Mouse (Mus musculus) gastrocnemius, postnatal 4 days (tissue): ENCODE measurements at regions not wholly inside any gene's neighbourhood (a gene's known extent, or its start where the extent isn't known, plus 50 kb on each side); places are given as distances from the start of the nearest gene placed in this dataset.

ENCODE experiments used
- DNase-seq, 2 experiments: peaks; one replicate each; pipeline ENCODE4 v3.0.0; 2021 to 2022; ENCODE audit warnings: low spot score in 2 of 2, mixed read lengths in 2 of 2

DNA sequence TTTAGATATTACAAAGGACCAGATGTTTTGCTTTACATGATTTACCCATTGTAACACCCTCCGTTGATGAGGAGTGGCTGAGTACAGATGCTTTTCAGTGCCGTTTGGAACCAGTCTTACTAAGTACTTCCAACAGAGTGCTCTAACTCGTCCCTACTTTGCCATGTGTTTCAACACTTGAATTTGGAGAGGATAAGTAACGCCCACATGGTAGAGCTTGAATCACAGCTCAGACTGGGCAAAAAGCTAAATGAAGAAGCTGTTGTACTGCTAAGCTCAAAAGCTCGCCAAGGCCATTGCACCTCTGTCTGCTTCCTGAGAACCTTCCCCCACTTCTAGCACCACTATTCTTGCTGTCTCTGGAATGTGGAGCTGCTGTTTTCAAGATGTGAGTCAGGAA, 471.1 kb downstream of the Nfib start:
- no peak for DNase-seq

DNA sequence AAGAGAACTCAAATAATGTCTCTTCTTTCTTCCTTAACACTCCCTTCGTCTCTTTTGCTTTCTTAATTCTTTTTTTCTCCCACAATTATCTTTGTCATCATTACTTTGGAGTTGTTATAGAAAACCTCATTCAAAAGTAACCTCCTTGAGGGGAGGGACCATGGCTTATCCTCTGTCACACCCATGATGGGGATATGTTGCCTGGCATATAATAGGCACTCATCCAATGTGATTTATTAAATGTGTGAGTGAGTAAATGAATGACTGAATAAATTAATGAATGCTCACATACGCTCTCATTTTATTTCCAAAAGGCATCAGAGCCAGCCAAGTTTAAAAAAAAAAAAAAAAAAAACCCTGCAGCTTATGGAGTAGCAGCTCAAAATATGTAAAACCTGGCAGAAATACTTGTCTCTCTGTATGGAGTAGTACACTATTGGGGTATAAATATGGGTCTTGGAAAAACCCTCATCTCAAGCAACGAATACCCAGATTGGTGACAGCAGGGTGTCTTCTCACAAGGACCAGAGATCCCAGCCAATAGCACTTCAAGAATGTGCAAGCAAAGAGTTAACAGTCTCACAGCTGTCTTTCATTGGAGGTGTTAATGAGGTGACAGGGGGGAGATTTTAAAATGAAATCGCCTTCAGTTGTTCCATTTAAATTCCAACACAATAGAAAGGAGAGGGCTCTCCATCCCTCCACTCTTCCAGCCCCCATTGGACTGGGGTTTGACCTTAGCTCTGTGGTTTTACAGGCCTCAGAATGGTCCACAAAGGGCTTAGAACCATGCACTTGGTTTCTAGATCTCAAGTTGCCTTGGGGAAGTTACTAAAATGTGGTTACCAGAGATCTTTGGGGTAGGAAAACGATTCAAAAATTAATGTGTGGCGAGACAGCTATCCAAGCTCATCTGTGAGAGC, 479.1 kb downstream of the Nfib start:
- no peak for DNase-seq

DNA sequence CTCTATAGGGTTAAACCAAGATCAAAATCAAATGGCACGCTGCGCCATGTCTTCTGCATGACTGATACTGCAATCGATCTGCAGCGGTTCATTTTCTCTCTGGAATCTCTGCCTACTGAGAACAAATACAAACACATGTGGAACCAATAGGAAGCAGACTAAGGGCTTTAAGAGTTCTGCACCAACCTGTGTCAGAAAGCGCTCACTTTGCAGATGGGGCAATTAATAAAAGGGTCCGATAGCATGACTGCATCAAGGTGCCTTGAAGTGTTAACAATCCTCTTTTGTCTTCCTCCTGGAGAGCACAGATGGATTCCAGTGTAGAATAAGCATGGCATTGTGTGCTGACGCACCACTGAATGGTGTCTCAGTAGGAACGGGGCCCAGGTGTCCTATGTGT, 484.8 kb downstream of the Nfib start:
- no peak for DNase-seq

DNA sequence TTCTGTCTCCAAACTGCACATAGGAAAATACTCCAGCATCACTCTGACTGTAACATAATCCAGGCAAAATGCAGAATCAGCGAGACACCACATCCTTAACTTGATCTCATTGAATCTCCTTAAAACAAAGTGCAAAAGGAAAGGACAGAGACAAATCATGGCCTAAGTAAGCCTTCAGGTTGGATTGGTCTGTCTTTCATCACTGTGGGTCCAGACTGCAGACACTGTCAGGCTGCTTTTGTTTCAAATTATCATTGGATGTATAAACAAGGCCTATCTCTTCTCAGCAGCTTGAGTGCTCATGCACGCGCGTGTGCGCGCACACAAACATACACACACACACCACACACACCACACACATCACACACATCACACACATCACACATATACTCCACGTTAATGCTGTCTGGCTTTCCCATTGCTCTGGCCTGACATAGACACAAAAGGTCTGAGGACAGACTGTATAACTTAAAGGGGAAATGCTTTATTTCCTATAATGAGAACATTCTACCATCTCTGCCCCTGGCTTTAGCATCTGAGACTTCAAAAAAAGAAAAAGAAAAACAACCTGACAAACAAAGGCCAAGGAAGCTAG, 485.3 kb downstream of the Nfib start:
- no peak for DNase-seq

DNA sequence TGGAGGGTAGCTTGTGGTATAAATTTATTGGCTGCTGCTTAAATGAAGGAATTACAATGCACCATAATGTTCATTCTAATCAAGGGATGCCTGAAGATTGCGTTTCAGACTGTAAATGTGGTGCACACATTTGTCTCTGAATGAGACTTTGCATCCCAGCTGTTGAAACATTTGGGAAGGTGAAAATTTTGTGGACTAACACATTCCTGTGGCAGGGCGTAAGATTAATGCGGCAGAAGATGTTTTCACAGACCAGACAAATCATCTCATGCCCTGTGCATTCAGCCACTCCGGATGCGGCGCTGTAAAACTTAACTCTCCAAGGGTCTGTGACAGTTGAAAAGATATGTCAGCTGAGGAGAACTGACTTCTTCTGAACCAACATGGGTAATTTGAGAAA, 486.9 kb downstream of the Nfib start:
- no peak for DNase-seq

DNA sequence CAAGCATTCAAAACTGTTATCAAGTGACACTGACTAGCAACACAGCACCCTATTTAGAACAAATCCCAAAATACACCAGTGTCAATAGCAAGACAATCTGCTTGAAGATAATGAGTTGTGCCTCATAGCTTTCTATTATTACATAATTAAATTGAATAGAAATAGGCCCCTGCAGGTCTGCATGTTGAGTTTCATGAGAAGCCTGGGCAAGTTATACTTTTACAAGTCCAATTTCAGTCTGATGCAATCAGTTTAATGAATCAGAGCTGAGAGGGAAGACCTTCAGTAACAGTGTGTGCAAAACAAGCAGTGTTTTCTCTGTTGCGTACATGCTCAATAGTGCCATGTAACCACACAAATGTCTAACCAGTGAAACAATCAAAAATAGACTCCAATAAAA, 498.5 kb downstream of the Nfib start:
- no peak for DNase-seq

DNA sequence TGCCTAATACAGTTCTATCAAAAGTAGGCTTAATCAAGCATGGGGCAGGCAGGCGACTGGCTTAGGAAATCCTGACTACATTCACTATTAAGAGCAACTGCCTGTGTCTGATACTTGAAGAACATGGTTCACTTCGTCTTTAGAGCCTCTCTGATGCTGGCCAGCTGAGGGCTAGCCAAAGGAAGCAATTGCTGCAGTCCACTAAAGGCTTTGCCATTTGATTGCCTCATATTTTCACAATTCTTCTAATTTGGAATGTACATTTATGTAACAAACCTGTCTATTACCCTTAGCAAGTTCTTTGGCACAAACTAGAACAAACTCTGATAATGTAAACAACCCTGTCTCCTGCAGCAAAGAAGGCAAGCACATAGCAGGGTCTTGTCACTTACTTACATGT, 505.2 kb downstream of the Nfib start:
- no peak for DNase-seq

DNA sequence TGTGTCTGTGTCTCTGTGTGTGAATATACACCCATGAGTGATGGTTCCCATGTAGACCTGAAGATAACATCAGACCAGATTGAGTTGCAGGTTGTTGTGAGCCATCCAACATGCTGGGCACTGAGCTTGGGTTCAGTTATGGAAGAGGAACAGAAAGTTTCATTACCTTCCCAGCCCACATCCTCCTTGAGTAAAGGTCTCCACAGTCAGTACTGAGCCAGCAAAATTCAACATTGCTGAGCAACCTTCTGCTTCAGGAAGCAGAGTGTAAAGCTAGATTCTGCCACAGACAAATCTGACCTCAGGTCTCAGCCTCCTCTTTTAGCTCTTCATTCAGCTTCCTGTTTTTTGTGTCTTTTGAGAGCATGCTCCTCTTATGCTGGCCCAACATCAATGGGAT, 506.4 kb downstream of the Nfib start:
- DNase-seq = no peak

DNA sequence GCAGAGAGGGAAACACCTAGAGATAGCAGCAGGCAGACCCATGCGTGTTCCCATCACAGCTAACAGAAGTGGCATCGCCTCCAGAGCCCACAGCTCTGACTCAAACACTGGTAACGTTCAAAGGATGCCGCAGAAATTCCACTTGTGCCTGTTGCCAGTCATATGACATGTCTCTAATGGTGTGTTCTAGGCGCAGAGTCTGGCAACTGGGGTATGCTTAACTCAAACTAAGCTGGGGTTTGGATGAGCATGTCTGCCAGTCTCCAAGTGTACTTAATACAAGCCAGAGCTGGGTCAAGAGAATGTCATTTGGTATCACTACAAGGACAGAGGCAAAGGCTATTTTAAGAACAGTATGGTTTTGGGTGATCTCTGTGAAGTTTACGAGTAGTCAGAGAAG, 507.9 kb downstream of the Nfib start:
- DNase-seq = no peak

DNA sequence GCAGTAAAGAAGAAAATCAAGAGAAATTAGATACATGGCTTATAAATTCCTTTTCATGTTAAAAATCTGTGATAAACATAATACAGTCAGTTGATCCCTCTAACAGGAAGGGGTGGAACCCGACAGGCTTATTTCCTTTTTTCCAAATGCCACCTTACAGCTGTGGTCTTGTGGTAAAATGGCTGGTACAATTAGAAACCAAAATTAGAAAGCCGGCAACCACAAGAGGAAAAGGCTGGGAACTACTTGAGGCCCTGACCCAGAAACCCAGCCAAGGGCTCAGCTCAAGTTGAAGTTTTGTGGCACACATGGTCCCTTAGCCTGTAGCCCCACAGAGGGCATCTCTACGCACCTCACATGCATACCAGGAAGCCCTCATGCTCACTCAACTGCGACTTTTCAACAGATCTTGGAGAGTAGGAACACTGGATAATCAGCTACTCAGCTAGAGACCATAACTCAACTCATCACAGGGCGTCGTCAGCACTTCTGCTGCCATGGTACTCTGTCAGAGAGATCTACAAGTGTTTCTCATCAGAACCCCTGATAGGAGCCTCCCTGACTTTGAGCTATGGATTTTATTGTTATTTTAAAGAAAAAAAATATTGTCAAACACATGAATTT, 509.4 kb downstream of the Nfib start:
- DNase-seq = no peak

DNA sequence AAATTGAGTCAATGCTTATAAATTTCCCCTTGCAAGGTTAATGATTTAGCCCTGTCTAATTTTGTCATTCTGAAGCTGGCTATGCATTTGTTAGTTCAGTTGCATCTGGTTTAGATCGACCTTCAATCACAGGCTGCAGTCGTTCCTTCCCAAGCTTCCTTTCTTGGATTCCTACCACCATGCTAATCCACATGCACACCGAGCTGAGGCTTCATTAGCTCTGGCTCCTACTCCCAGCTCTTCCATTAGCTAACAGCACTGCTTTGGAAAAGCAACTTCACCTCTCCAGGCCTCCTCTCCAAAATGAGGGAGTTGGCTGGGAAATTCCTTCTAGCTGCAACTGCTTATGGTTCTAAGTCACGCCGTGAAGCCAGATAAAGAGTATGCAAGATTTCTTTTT, 511.6 kb downstream of the Nfib start:
- DNase-seq = no peak

DNA sequence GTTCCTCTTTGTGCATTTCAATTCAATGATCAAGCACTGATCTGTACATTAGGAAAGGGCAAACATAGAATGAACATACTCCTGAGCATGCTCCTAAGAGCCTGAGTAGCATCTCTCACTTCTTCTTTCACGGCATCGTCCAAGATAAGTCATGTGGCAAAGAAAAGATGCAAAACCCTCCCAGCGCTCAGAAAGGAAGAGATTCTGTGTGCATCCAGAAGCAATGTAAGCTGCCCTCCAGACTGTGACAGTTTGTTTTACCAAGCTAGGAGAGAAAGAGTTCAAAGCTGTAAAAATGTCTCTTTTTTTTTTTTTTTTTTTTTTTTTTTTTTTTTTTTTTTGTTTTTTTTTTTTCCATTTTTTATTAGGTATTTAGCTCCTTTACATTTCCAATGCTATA, 518.7 kb downstream of the Nfib start:
- DNase-seq = no peak

DNA sequence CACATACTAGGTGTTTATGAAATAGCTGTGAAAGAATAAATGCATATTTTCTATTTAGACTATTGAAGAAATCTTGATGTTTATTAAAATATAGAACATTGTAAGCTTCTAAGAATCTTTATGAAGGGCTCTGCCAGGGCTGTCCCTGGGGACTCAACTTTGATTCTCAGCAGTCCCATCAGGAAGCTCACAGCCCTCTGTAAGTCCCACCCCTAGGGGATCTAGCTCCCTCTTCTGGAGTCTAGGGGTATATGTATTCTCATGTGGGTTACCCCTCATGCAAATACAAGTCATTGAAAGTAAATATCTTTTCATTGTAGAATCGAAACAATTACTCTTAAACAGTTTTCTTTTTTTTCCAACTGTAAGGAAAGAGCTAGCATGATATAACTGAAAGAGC, 521.6 kb downstream of the Nfib start:
- DNase-seq = no peak

DNA sequence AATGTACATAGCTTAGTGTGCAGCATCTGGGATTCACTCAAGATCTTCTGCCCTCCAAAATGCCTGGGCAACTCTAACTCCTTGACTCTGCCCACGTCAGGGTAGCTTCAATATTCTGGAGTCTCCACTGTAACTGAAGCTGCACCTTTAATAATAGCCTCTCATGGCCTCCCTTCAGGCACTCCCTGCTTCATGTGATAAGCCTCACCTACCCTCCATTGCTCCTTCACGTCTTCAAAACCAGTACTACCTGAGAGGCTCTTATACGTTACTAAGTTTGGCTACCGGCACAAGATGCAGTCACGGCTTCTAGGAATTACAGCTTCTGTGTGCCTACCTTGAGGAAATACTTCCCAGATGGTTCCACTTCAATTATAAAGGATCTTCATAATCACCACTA, 527.4 kb downstream of the Nfib start:
- no peak for DNase-seq

DNA sequence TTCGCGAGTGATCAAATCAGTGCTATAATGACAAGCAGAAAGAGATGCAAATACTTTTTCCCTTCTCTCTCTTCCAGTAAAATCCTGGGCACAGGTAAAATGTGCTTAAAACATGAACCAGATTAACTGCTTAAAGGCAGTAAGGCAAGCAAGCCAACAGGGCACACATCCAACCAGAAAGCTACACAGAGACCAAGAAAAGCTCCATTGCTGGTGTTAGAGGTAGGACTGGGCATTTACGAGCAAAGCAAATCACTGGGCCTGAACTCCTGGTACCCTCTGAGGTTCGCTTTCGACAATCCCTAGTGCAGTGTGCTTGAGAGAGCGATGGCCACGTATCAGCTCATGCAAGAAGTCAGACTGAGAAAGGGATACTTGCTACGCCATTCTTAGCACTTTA, 528.8 kb downstream of the Nfib start:
- no peak for DNase-seq

DNA sequence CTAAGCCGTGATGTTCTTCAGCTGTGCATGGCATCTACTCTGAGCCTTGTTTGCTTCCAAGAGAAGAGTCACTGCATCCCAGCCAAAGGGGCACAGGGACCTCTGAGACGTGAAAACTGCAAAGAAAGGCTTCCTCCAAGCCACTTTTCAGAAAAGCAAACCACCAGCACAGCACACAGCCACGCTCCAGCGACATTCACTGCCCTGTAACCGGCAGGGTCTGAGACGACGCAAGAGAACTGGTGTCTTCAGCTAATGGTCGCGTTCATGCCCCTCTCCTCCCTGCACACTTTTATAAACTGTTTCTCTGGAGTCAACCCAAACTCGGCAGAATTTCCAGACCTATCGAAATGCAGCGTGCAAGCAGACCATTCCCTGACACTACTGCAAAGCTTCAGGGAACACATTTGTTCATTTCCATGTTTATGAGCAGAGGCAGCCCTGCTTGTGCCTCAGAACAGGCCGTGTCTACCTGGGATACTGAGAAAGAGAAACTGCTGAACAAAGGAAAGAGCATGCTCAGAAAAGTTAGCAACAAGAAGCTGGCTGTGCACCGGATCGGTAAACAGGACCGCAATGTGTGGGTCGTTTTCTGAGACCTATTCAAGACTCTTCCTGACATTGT, 532.0 kb downstream of the Nfib start:
- DNase-seq = no peak

DNA sequence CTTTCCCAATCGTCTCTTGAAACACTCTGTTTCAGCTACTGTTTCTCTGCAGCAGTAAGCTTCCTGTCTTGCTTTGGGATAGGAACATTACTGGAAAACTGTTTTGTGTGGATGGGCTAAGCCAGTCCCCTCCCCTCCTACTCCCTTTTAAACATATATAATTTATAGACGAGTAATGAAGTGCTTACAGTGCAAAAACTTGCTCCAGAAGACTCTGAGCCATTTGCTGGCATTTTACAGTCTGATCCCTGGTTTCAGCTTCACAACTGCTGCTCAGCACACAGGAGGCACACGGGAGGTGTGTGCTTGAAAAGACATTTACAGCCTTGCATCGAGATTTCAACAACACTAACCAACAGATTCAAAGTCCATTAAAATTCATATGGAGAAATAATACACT, 534.6 kb downstream of the Nfib start:
- no peak for DNase-seq

DNA sequence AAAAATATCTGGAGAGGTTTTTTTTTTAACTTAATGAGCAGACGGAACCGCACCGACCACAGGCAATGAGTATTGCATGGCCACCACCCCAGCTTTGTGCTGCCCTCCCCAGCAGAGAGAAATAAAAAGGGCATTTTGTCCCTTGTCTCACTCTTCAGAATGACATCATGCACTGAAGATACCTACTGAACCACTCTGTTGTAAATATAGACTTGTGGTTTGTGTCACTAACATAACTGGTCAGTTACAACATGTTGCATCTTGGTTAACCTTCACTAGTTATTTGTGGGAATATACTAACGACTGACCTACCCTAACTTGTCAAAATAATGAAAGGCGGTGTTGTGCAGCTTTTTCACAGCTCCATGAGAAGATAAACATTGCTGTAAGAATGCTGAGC, 537.5 kb downstream of the Nfib start:
- DNase-seq = no peak

DNA sequence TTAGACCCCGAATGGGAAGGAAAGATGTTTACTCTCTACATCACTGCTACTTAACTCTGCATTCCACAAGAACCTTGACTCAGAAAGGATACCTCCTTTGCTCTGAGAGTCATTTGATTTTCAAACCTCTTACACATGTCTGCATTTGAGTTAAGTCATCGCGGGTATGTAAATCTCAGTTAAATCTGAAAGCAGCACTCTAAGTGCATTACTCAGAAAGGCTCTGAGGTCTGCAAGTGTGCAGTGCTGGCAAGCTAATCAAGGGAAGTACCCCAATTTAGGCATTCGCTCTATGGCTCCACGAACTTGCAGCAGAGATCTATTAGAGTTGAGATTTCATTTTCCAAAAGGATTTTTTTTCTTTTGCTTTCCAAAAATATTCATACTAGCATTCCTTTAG, 538.2 kb downstream of the Nfib start:
- no peak for DNase-seq

DNA sequence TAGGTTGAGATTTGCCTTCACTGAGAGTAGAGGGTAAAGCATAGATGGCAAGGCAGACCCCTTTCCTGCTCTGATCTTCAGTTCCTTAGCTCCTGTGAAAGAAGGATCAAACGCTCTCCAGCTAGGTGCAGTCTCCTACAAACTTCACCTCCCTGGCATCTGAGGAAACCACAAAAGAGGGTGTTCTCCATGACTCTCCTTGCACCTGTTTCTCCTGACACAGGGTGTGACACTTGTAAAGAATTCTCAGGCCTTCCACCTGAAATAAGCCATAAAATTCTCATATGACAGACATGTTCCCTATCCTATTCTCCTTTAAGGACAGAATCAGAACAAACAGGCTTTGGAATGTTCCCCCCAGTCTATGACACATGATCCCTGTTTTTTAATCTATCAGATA, 538.7 kb downstream of the Nfib start:
- no peak for DNase-seq

DNA sequence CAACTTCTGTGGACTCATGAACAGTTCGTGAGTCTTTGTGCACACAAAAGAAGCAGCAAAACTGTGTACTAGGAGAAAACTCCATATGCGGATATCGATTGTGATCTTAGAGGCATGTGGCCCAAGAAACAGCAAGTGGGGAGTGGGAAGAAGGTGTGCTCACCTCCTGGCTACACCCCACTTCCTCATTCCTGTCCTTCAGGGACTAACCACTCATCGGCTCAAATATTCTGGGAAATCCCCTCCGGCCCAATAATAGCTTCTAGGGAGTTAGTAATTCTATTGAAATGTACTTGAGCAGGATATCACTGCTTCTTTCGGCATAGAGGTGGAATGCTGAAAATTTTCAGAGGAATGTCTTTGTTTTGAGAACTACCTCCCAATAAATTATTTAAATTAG, 539.5 kb downstream of the Nfib start:
- DNase-seq = no peak

DNA sequence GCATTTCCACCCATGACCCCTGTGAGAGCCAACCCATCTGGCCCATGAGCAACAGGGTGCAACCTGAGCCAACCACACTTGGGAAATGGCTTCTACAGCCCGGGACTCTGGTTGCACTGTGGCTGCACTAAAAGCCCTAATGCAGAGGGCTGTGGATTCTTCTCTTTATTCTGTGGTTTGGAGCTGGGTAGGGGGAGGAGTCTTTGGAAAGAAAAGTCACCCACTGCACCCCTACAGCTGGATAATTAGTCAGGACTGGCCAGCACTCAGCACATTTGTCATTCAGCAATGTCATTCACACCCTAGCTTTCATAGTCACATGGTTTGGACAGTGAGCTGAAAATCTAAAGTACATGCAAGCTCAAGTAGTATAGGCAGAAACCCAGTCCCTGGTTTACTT, 541.5 kb downstream of the Nfib start:
- DNase-seq = no peak
